Mouse (Mus musculus): Measurements from ENCODE around the gene C1galt1.

- TF ChIP-seq ZKSCAN1 (IDR thresholded peaks at IDR 0.05; ENCODE audit: low read depth, low read length) (no peak), GATA1 (IDR thresholded peaks at IDR 0.05; ENCODE audit: low read depth, low read length) (no peak)
Measured at GRCm38 (mm10) chr6:7816233-7816632, 28.4 kb upstream of the C1galt1 start.
